Mouse (Mus musculus): Measurements from ENCODE around the gene Deaf1.

DNA sequence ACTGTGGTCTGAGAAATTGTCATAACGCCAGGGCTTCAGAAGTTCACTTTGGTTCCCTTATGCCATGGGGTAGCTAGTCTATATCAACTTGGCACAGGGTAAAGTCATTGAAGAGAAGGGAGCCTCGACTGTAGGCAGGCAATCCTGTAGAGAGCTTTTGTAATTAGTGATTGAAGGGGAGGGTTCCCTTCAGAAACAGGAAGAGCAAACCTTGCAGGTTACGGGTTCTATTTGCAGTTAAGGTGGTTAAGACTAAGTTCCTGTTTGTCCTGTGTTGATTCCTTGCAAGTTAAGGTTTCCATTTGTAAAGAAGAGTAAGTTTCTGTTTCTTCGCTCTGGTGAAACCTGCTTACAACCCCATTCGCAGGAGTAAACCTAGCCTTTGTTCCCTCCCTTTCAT is 42.4 kb upstream of the Deaf1 start:
- TF ChIP-seq CTCF (IDR thresholded peaks at IDR 0.05; ENCODE audit: low read depth) (no peak), EP300 (IDR thresholded peaks at IDR 0.05; ENCODE audit: low read depth) (no peak)
